ENCODE assay signal across 7 mouse cellular contexts in the genomic region with DNA sequence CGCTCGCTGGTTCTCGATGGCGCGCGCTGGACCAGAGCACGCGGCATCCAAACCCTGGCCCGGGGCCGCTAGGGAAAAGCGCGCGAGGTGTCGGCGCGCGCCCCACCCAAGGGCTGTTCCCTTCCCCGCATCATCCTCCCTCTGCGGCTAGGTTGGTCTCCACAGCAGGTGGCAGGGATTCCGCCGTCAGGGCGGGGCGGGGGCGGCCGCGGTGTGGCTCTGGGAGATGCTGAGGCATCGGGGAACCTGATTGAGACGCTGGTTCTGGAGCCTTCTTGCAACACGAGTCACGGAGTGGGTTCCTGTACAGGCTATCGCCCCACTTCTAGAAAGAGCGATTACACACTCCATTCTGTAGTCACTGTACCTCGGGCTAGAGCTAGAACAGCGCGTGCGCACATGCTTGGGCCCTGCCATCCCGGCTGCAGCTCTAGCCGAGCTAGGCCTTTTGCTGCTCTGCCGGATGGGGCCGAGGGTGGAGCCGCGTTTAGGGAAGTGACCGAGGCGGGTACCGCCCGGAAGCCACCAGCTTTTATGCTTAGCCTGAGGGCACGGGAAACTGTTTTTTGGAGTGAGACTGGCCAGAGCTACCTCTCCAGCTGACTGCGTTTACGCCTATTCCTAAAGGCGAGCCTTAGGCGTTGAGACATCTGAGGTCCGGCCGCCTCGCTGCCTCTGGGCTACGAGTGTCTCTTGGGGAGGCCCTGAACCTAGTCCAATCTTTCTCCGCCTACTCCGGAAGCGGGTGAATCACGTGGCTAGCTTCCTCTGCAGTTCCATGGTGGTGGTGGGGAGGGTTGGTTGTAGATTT. TPM values are rescaled to one million over a fixed set of nuclear protein-coding genes. Genes with fewer than 3 reads are reported as not detected.
DNase-seq lines count a peak whose midpoint lies in the region; ATAC-seq and TF ChIP-seq lines count a peak whose summit lies in the region.

No protein-coding gene starts in this region.

- WGBS in embryonic facial prominence, embryonic 11.5 days: under 1% methylated on average over 58 of the region's 59 CpGs
- WGBS in kidney, adult 2 months: under 1% methylated on average over 59 of the region's 59 CpGs
- under 1% methylated on average over 59 of the region's 59 CpGs for WGBS in limb, embryonic 12.5 days
- WGBS in midbrain, embryonic 14.5 days: under 1% methylated on average over 59 of the region's 59 CpGs

- peak overlapping the region; percentile 93 for H3K9ac ChIP-seq in embryonic facial prominence, embryonic 11.5 days (replicated peaks; ENCODE audit: low read length)
- H3K9ac ChIP-seq in limb, embryonic 12.5 days (replicated peaks): peak overlapping the region; percentile 96
- H3K9ac ChIP-seq in midbrain, embryonic 14.5 days (replicated peaks; ENCODE audit: low read length): peak overlapping the region; percentile 90

- H3K4me1 ChIP-seq in embryonic facial prominence, embryonic 11.5 days (ENCODE audit: control insufficient read depth, insufficient read depth, low read length): no peaks in the 10 kb centered on the region
- H3K4me1 ChIP-seq in kidney, adult 2 months (ENCODE audit: control insufficient read depth, insufficient read depth, low read length): peaks cover 10% of the 10 kb centered on the region; the same call in 1 of the 2 replicates
- peaks cover 34% of the 10 kb centered on the region for H3K4me1 ChIP-seq in limb, embryonic 12.5 days (replicated peaks)
- H3K4me1 ChIP-seq in midbrain, embryonic 14.5 days (ENCODE audit: control insufficient read depth, insufficient read depth, low read length): peaks cover 25% of the 10 kb centered on the region

- TF ChIP-seq POLR2A in kidney, adult 2 months (IDR thresholded peaks at IDR 0.05; ENCODE audit: low read depth, low read length): peak; percentile 55

- peak; percentile 85 for DNase-seq in adrenal gland, adult 8-10 months
- DNase-seq in embryonic facial prominence, embryonic 11.5 days (ENCODE audit: low spot score): peak; percentile 82
- peak; percentile 94 for DNase-seq in heart, adult 18-20 months
- peak; percentile 94 for DNase-seq in kidney, adult 2 months
- peak; percentile 83 for DNase-seq in midbrain, embryonic 14.5 days
- DNase-seq in spleen, adult 18-20 months: peak; percentile 84

- H3K27ac ChIP-seq in embryonic facial prominence, embryonic 11.5 days (replicated peaks; ENCODE audit: low read depth, low read length): peak overlapping the region; percentile 99
- H3K27ac ChIP-seq in kidney, adult 2 months (ENCODE audit: insufficient read depth, low read depth, low read length): peak overlapping the region; percentile 95
- H3K27ac ChIP-seq in limb, embryonic 12.5 days: peak overlapping the region; percentile 99
- peak overlapping the region; percentile 99 for H3K27ac ChIP-seq in midbrain, embryonic 14.5 days (replicated peaks; ENCODE audit: low read depth, low read length)

- ATAC-seq in embryonic facial prominence, embryonic 11.5 days (replicated peaks; ENCODE audit: insufficient number of reproducible peaks, low FRiP score, low TSS enrichment, low read depth): peak; percentile 7; the same call in 1 of the 2 replicates
- ATAC-seq in limb, embryonic 12.5 days (ENCODE audit: insufficient number of reproducible peaks, insufficient read depth, low FRiP score, low TSS enrichment, low read depth): peak; percentile 3; the same call in 1 of the 2 replicates
- ATAC-seq in midbrain, embryonic 14.5 days (ENCODE audit: low FRiP score, low TSS enrichment): peak; percentile 9; the same call in 1 of the 2 replicates

- peak overlapping the region; percentile 57 for H3K4me2 ChIP-seq in embryonic facial prominence, embryonic 11.5 days (ENCODE audit: low read depth, low read length)
- peak overlapping the region; percentile 82 for H3K4me2 ChIP-seq in limb, embryonic 12.5 days
- H3K4me2 ChIP-seq in midbrain, embryonic 14.5 days (ENCODE audit: low read length): peak overlapping the region; percentile 78

- H3K4me3 ChIP-seq in embryonic facial prominence, embryonic 11.5 days (ENCODE audit: low read depth, low read length): peak overlapping the region; percentile 99
- peak overlapping the region; percentile 93 for H3K4me3 ChIP-seq in kidney, adult 2 months (ENCODE audit: insufficient read depth, low read depth, low read length)
- H3K4me3 ChIP-seq in limb, embryonic 12.5 days (replicated peaks): peak overlapping the region; percentile 99
- H3K4me3 ChIP-seq in midbrain, embryonic 14.5 days (replicated peaks; ENCODE audit: low read depth, low read length): peak overlapping the region; percentile 96

- H3K27me3 ChIP-seq in embryonic facial prominence, embryonic 11.5 days (ENCODE audit: control insufficient read depth, insufficient read depth, low read length): no peaks in the 10 kb centered on the region
- H3K27me3 ChIP-seq in kidney, adult 2 months (replicated peaks; ENCODE audit: control insufficient read depth, insufficient read depth, low read length): no peaks in the 10 kb centered on the region
- no peaks in the 10 kb centered on the region for H3K27me3 ChIP-seq in limb, embryonic 12.5 days
- H3K27me3 ChIP-seq in midbrain, embryonic 14.5 days (ENCODE audit: control insufficient read depth, insufficient read depth, low read length): no peaks in the 10 kb centered on the region

- peaks cover 6% of the 10 kb centered on the region for H3K36me3 ChIP-seq in embryonic facial prominence, embryonic 11.5 days (replicated peaks; ENCODE audit: control insufficient read depth, insufficient read depth, low read depth, low read length)
- peaks cover 2% of the 10 kb centered on the region; the same call in 1 of the 2 replicates for H3K36me3 ChIP-seq in kidney, adult 2 months (ENCODE audit: control insufficient read depth, insufficient read depth, low read length)
- H3K36me3 ChIP-seq in limb, embryonic 12.5 days: peaks cover 49% of the 10 kb centered on the region
- peaks cover 41% of the 10 kb centered on the region for H3K36me3 ChIP-seq in midbrain, embryonic 14.5 days (ENCODE audit: control insufficient read depth, insufficient read depth, low read length)

- no peak for TF ChIP-seq CTCF in kidney, adult 2 months (conservative IDR thresholded peaks at IDR 0.05; ENCODE audit: insufficient read depth, insufficient read length, low read depth, low read length)

- H3K9me3 ChIP-seq in embryonic facial prominence, embryonic 11.5 days (replicated peaks; ENCODE audit: control insufficient read depth, low read length): no peaks in the 10 kb centered on the region
- no peaks in the 10 kb centered on the region for H3K9me3 ChIP-seq in limb, embryonic 12.5 days
- H3K9me3 ChIP-seq in midbrain, embryonic 14.5 days (ENCODE audit: control insufficient read depth, low read length): no peaks in the 10 kb centered on the region

RNA-seq across cellular contexts. Expression of gene Cfl1, which starts 0.8 kb away (rescaled TPM):
- 100 to 1,000 TPM; 711 to 770 (median 737) TPM for total RNA-seq in adrenal gland, adult 8-10 months (2022)
- polyA plus RNA-seq in embryonic facial prominence, embryonic 11.5 days (2014; fragmentation: Nextera tagmentation; extraction: Ambion mirVana): 3,308 and 3,397 TPM in 2 replicates
- 100 to 1,000 TPM; 184 to 211 TPM for total RNA-seq in heart, adult 18-20 months (2021)
- 395 and 413 TPM in 2 replicates for polyA plus RNA-seq in kidney, adult 2 months (2012; rRNA removed)
- 2,525 and 2,543 TPM in 2 replicates for polyA plus RNA-seq in limb, embryonic 12.5 days (2016; fragmentation: Nextera tagmentation; extraction: Ambion mirVana)
- polyA plus RNA-seq in midbrain, embryonic 14.5 days (2014; fragmentation: Nextera tagmentation; extraction: Ambion mirVana): 4,021 and 4,124 TPM in 2 replicates

RNA-seq across cellular contexts. Expression of gene Mus81, which starts 2.9 kb away (rescaled TPM):
- 10 to 100 TPM; 25.8 to 40.4 (median 33.8) TPM for total RNA-seq in adrenal gland, adult 8-10 months (2022)
- polyA plus RNA-seq in embryonic facial prominence, embryonic 11.5 days (2014; fragmentation: Nextera tagmentation; extraction: Ambion mirVana): 29.6 and 39.2 TPM in 2 replicates
- total RNA-seq in heart, adult 18-20 months (2021): 10 to 100 TPM; 16.9 to 24.2 TPM
- 29.8 and 35.1 TPM in 2 replicates for polyA plus RNA-seq in kidney, adult 2 months (2012; rRNA removed)
- 43.4 and 43.7 TPM in 2 replicates for polyA plus RNA-seq in limb, embryonic 12.5 days (2016; fragmentation: Nextera tagmentation; extraction: Ambion mirVana)
- 43.4 and 49.3 TPM in 2 replicates for polyA plus RNA-seq in midbrain, embryonic 14.5 days (2014; fragmentation: Nextera tagmentation; extraction: Ambion mirVana)

RNA-seq across cellular contexts. Expression of gene 1700020D05Rik, which starts 12.5 kb away (rescaled TPM):
- total RNA-seq in adrenal gland, adult 8-10 months (2022): 10 to 100 TPM in 1 of 4 experiments, 1 to 10 TPM in 3; 2.2 to 10.4 (median 5.4) TPM
- not detected in 2 replicates for polyA plus RNA-seq in embryonic facial prominence, embryonic 11.5 days (2014; fragmentation: Nextera tagmentation; extraction: Ambion mirVana)
- under 1 TPM; 0.35 to 0.57 TPM for total RNA-seq in heart, adult 18-20 months (2021)
- polyA plus RNA-seq in kidney, adult 2 months (2012; rRNA removed): 0.62 and 0.69 TPM in 2 replicates
- 0.20 and 0.42 TPM in 2 replicates for polyA plus RNA-seq in limb, embryonic 12.5 days (2016; fragmentation: Nextera tagmentation; extraction: Ambion mirVana)
- polyA plus RNA-seq in midbrain, embryonic 14.5 days (2014; fragmentation: Nextera tagmentation; extraction: Ambion mirVana): 0.36 TPM in 2 replicates

RNA-seq across cellular contexts. Expression of gene Efemp2, which starts 17.3 kb away (rescaled TPM):
- 100 to 1,000 TPM in 2 of 4 experiments, 10 to 100 TPM in 2; 64.9 to 173 (median 105) TPM for total RNA-seq in adrenal gland, adult 8-10 months (2022)
- polyA plus RNA-seq in embryonic facial prominence, embryonic 11.5 days (2014; fragmentation: Nextera tagmentation; extraction: Ambion mirVana): 80.9 and 91.9 TPM in 2 replicates
- 1 to 10 TPM; 7.2 to 7.9 TPM for total RNA-seq in heart, adult 18-20 months (2021)
- 43.6 and 50.8 TPM in 2 replicates for polyA plus RNA-seq in kidney, adult 2 months (2012; rRNA removed)
- 138 and 139 TPM in 2 replicates for polyA plus RNA-seq in limb, embryonic 12.5 days (2016; fragmentation: Nextera tagmentation; extraction: Ambion mirVana)
- polyA plus RNA-seq in midbrain, embryonic 14.5 days (2014; fragmentation: Nextera tagmentation; extraction: Ambion mirVana): 18.0 and 28.7 TPM in 2 replicates

RNA-seq across cellular contexts. Expression of gene Snx32, which starts 19.2 kb away (rescaled TPM):
- total RNA-seq in adrenal gland, adult 8-10 months (2022): 10 to 100 TPM; 13.4 to 35.0 (median 23.9) TPM
- polyA plus RNA-seq in embryonic facial prominence, embryonic 11.5 days (2014; fragmentation: Nextera tagmentation; extraction: Ambion mirVana): 8.7 and 9.8 TPM in 2 replicates
- total RNA-seq in heart, adult 18-20 months (2021): 1 to 10 TPM; 4.2 to 4.3 TPM
- 14.7 and 16.3 TPM in 2 replicates for polyA plus RNA-seq in kidney, adult 2 months (2012; rRNA removed)
- 9.3 and 10.1 TPM in 2 replicates for polyA plus RNA-seq in limb, embryonic 12.5 days (2016; fragmentation: Nextera tagmentation; extraction: Ambion mirVana)
- 89.8 and 98.4 TPM in 2 replicates for polyA plus RNA-seq in midbrain, embryonic 14.5 days (2014; fragmentation: Nextera tagmentation; extraction: Ambion mirVana)

Comparison
In these comparisons a context has a peak if more than half of its experiments do, and no peak if none do; other contexts are left out.
1. Peak in every context shown above with its lines: DNase-seq, ATAC-seq, H3K4me3 ChIP-seq and H3K27ac ChIP-seq.